Mouse (Mus musculus) heart, embryonic 15.5 days (tissue): Measurements from ENCODE around the gene Lrrc1. TPM values are rescaled to one million over a fixed set of nuclear protein-coding genes. Genes with fewer than 3 reads are reported as not detected.

ENCODE experiments used
- ATAC-seq: fragments of 200-750 bp; cut with Nextera tagmentation; replicated peaks from 2 replicates; pipeline ENCODE4 v1.8.0; 2017; ENCODE audit warnings: low read depth, moderate TSS enrichment; ENCODE audit not compliant: insufficient number of reproducible peaks, insufficient read depth, low FRiP score
- H3K27ac ChIP-seq: fragments of 300-500 bp; sonication (generic); 2 replicates; pipeline ENCODE4 v1.5.1; 2015; ENCODE audit warnings: mild to moderate bottlenecking, inconsistent platforms
- H3K27me3 ChIP-seq: fragments of 300-500 bp; sonication (generic); 2 replicates; pipeline ENCODE4 v1.6.1; 2015; ENCODE audit warnings: inconsistent platforms
- H3K36me3 ChIP-seq: fragments of 300-500 bp; sonication (generic); 2 replicates; pipeline ENCODE4 v1.6.1; 2015; ENCODE audit warnings: mild to moderate bottlenecking, inconsistent platforms
- H3K4me1 ChIP-seq: fragments of 300-500 bp; sonication (generic); replicated peaks from 2 replicates; pipeline ENCODE4 v1.6.1; 2015; ENCODE audit warnings: inconsistent platforms
- H3K4me2 ChIP-seq: fragments of 300-500 bp; sonication (generic); 2 replicates; pipeline ENCODE4 v1.6.1; 2015; ENCODE audit warnings: inconsistent platforms, mild to moderate bottlenecking, moderate library complexity
- H3K4me3 ChIP-seq: fragments of 300-500 bp; sonication (generic); 2 replicates; pipeline ENCODE4 v1.5.1; 2015; ENCODE audit warnings: mild to moderate bottlenecking, inconsistent platforms
- H3K9ac ChIP-seq: fragments of 300-500 bp; sonication (generic); 2 replicates; pipeline ENCODE4 v1.6.1; 2015; ENCODE audit warnings: mild to moderate bottlenecking, inconsistent platforms
- H3K9me3 ChIP-seq: fragments of 300-500 bp; sonication (generic); replicated peaks from 2 replicates; pipeline ENCODE4 v1.6.1; 2016; ENCODE audit warnings: inconsistent platforms
- WGBS: fragments of 180-500 bp; shearing (Covaris S2); methylation state at CpG from one replicate; pipeline ENCODE4 v1.1.7; 2015; ENCODE audit warnings: mixed read lengths; 5-methylcytosine and 5-hydroxymethylcytosine counted together
- polyA plus RNA-seq: library from polyadenylated mRNA; unstranded; fragments of >200 nt; fragmentation: Nextera tagmentation; extraction: Ambion mirVana; gene quantifications from 2 replicates; pipeline ENCODE4 v1.2.1, GENCODE M21; 2015

The Lrrc1 gene
- polyA plus RNA-seq, 1 experiment from 2014 or later, result 18.6 TPM

- Histone ChIP-seq H3K4me3 (no peak overlapping the region), H3K9me3 (no peaks in the 10 kb centered on the region), H3K4me1 (peaks cover 54% of the 10 kb centered on the region), H3K36me3 (no peaks in the 10 kb centered on the region), H3K4me2 (no peak overlapping the region; the same call in 1 of the 2 replicates), H3K27ac (peak overlapping the region; percentile 77), H3K27me3 (no peaks in the 10 kb centered on the region), H3K9ac (no peak overlapping the region)
- ATAC-seq, result peak; percentile 53; the same call in 1 of the 2 replicates
- 25% methylated on average over 6 of the region's 6 CpGs for WGBS
Measured at GRCm38 (mm10) chr9:77497173-77497572, 47.5 kb downstream of the Lrrc1 start.

- ATAC-seq, result peak; percentile 53
- H3K27me3 ChIP-seq, result no peaks in the 10 kb centered on the region
- no peak overlapping the region; the same call in 1 of the 2 replicates for H3K4me2 ChIP-seq
- peaks cover 51% of the 10 kb centered on the region for H3K4me1 ChIP-seq
- peak overlapping the region; percentile 77 for H3K27ac ChIP-seq
- no peaks in the 10 kb centered on the region for H3K36me3 ChIP-seq
- H3K4me3 ChIP-seq, result no peak overlapping the region
- H3K9me3 ChIP-seq, result no peaks in the 10 kb centered on the region
- WGBS, result 23% methylated on average over 12 of the region's 12 CpGs
- peak overlapping the region; percentile 40 for H3K9ac ChIP-seq
Measured at GRCm38 (mm10) chr9:77496540-77497062, 48.1 kb downstream of the Lrrc1 start.

GRCm38 (mm10) chr9:77494307-77494706, 50.4 kb downstream of the Lrrc1 start:
- no peak overlapping the region for H3K4me2 ChIP-seq
- H3K9ac ChIP-seq, result no peak overlapping the region
- H3K27me3 ChIP-seq, result no peaks in the 10 kb centered on the region
- H3K9me3 ChIP-seq, result no peaks in the 10 kb centered on the region
- peaks cover 44% of the 10 kb centered on the region for H3K4me1 ChIP-seq
- H3K27ac ChIP-seq, result 0 out of 2 replicates have a peak overlapping the region, but pooled peaks have one; percentile 3
- 53% methylated on average over 7 of the region's 7 CpGs for WGBS
- no peak for ATAC-seq
- no peaks in the 10 kb centered on the region for H3K36me3 ChIP-seq
- H3K4me3 ChIP-seq, result no peak overlapping the region

DNA sequence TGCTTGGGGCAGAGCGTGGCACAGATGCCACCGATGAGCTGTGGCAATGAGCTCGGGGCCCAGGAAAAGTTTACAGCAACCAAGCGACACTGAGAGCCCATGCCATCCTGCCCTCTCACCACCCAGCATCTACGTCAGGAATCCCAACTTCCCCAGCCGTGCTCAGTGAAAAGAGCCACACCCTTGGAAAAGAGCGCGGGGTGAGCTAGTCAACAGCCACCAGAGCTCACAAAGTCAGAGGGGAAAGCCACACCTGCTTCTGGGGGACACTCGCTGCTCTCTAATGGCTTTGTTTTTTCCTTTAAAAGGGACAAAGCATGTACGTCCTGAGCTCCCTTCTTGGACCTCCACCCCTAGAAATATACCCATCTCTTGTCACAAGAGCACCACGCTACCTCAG, 56.1 kb downstream of the Lrrc1 start:
- 82% methylated on average over 11 of the region's 11 CpGs for WGBS
- Histone ChIP-seq H3K27ac (no peak overlapping the region), H3K36me3 (no peaks in the 10 kb centered on the region), H3K9me3 (no peaks in the 10 kb centered on the region), H3K4me1 (peaks cover 13% of the 10 kb centered on the region), H3K4me3 (no peak overlapping the region), H3K9ac (no peak overlapping the region), H3K27me3 (no peaks in the 10 kb centered on the region), H3K4me2 (no peak overlapping the region)
- no peak for ATAC-seq

GRCm38 (mm10) chr9:77487427-77487826, 57.2 kb downstream of the Lrrc1 start:
- Histone ChIP-seq H3K4me2 (no peak overlapping the region), H3K4me3 (no peak overlapping the region), H3K36me3 (no peaks in the 10 kb centered on the region), H3K27me3 (no peaks in the 10 kb centered on the region), H3K9ac (no peak overlapping the region), H3K4me1 (peaks cover 20% of the 10 kb centered on the region), H3K27ac (no peak overlapping the region), H3K9me3 (no peaks in the 10 kb centered on the region)
- ATAC-seq, result no peak
- 68% methylated on average over 7 of the region's 7 CpGs for WGBS

DNA sequence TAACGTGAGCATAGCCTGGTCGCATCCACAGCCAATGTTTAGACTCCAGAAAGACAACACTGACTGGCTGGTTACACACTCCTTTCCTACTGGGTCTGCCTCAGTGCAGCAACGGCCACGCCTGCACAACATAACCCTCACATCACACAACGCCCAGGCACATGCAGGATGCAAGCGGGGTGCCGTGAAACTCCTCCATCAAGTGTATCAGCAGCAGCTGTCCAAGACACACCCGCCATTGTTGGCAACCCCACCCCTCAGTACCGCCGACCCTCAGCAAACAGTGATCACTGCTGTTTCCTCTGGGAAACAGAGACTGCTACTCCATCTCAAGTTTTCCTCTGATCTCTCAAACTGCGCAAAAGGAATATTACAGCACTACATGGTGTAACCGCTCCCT, 58.8 kb downstream of the Lrrc1 start:
- Histone ChIP-seq H3K9ac (no peak overlapping the region), H3K4me1 (peaks cover 32% of the 10 kb centered on the region), H3K27me3 (no peaks in the 10 kb centered on the region), H3K36me3 (no peaks in the 10 kb centered on the region), H3K4me2 (no peak overlapping the region), H3K4me3 (no peak overlapping the region), H3K9me3 (no peaks in the 10 kb centered on the region), H3K27ac (no peak overlapping the region)
- no peak for ATAC-seq
- WGBS, result 77% methylated on average over 12 of the region's 12 CpGs

GRCm38 (mm10) chr9:77484751-77485150, 59.9 kb downstream of the Lrrc1 start:
- no peak for ATAC-seq
- H3K27me3 ChIP-seq, result no peaks in the 10 kb centered on the region
- WGBS, result 88% methylated on average over 10 of the region's 10 CpGs

DNA sequence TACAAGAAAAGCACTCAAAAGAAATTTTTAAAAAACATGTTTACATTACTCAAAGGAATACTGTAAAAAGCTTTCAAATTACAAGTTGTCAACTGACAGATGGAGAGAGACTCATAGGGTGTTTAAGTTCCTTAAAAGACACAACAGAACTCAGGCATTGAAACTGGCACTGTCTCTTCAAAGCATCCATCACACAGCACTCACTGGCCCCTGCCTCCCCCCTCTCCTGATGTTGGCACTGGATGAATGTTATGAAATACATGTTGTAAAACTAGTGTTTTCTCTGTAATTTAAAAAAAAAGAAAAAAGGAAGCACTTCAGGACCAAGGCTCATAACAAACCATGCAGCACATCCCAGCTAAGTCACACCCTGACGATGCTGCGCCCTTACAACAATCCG, 61.1 kb downstream of the Lrrc1 start:
- no peak overlapping the region for H3K4me2 ChIP-seq
- peaks cover 47% of the 10 kb centered on the region for H3K4me1 ChIP-seq
- H3K9me3 ChIP-seq, result no peaks in the 10 kb centered on the region
- H3K27me3 ChIP-seq, result no peaks in the 10 kb centered on the region
- no peak overlapping the region for H3K27ac ChIP-seq
- H3K4me3 ChIP-seq, result no peak overlapping the region
- H3K9ac ChIP-seq, result no peak overlapping the region
- ATAC-seq, result no peak
- WGBS, result 89% methylated on average over 3 of the region's 3 CpGs
- H3K36me3 ChIP-seq, result no peaks in the 10 kb centered on the region

More at GRCm38 (mm10) chr9:77484751-77485150, 59.9 kb downstream of the Lrrc1 start:
- H3K4me2 ChIP-seq, result no peak overlapping the region
- peaks cover 40% of the 10 kb centered on the region for H3K4me1 ChIP-seq
- H3K27ac ChIP-seq, result no peak overlapping the region
- H3K4me3 ChIP-seq, result no peak overlapping the region
- no peaks in the 10 kb centered on the region for H3K9me3 ChIP-seq
- no peaks in the 10 kb centered on the region for H3K36me3 ChIP-seq
- no peak overlapping the region for H3K9ac ChIP-seq

- Histone ChIP-seq H3K4me2 (no peak overlapping the region), H3K4me3 (no peak overlapping the region), H3K9me3 (no peaks in the 10 kb centered on the region), H3K4me1 (peaks cover 56% of the 10 kb centered on the region), H3K36me3 (no peaks in the 10 kb centered on the region), H3K27ac (peak overlapping the region; percentile 42; the same call in 1 of the 2 replicates), H3K9ac (peak overlapping the region; percentile 21; the same call in 1 of the 2 replicates), H3K27me3 (no peaks in the 10 kb centered on the region)
- WGBS, result 42% methylated on average over 5 of the region's 5 CpGs
- ATAC-seq, result peak; percentile 56; the same call in 1 of the 2 replicates
Measured at GRCm38 (mm10) chr9:77482281-77482680, 62.4 kb downstream of the Lrrc1 start.

GRCm38 (mm10) chr9:77481380-77481779, 63.3 kb downstream of the Lrrc1 start:
- no peak for ATAC-seq
- Histone ChIP-seq H3K27me3 (no peaks in the 10 kb centered on the region), H3K4me1 (peaks cover 57% of the 10 kb centered on the region), H3K4me3 (no peak overlapping the region), H3K27ac (peak overlapping the region; percentile 31; the same call in 1 of the 2 replicates), H3K9me3 (no peaks in the 10 kb centered on the region), H3K9ac (no peak overlapping the region), H3K4me2 (no peak overlapping the region), H3K36me3 (no peaks in the 10 kb centered on the region)
- WGBS, result 44% methylated on average over 7 of the region's 7 CpGs

GRCm38 (mm10) chr9:77480574-77481319, 63.9 kb downstream of the Lrrc1 start:
- H3K4me1 ChIP-seq, result peaks cover 53% of the 10 kb centered on the region
- H3K27ac ChIP-seq, result peak overlapping the region; percentile 31
- ATAC-seq, result no peak

More at GRCm38 (mm10) chr9:77480574-77481319, 63.9 kb downstream of the Lrrc1 start:
- no peaks in the 10 kb centered on the region for H3K27me3 ChIP-seq
- no peaks in the 10 kb centered on the region for H3K9me3 ChIP-seq
- 61% methylated on average over 9 of the region's 9 CpGs for WGBS
- H3K4me3 ChIP-seq, result no peak overlapping the region
- H3K36me3 ChIP-seq, result no peaks in the 10 kb centered on the region
- H3K4me2 ChIP-seq, result no peak overlapping the region
- no peak overlapping the region for H3K9ac ChIP-seq
